Mouse (Mus musculus): ENCODE results near the gene Zswim3.

Zswim3 gene

GRCm38 (mm10) chr2:164815348-164815747 is 10.4 kb downstream of the Zswim3 start:
- no peaks in the 10 kb centered on the region for H3K27me3 ChIP-seq (ENCODE audit: control insufficient read depth, insufficient read depth, low read length, poor library complexity, severe bottlenecking)
- no peaks in the 10 kb centered on the region for H3K36me3 ChIP-seq (ENCODE audit: control insufficient read depth, insufficient read depth, low read length, poor library complexity, severe bottlenecking)
- no peak for DNase-seq (ENCODE audit: low read depth, low spot score)

- DNase-seq (ENCODE audit: low read depth, low spot score), result no peak
- H3K36me3 ChIP-seq (ENCODE audit: control insufficient read depth, insufficient read depth, low read length, poor library complexity, severe bottlenecking), result no peaks in the 10 kb centered on the region
- H3K27me3 ChIP-seq (ENCODE audit: control insufficient read depth, insufficient read depth, low read length, poor library complexity, severe bottlenecking), result no peaks in the 10 kb centered on the region
Measured at GRCm38 (mm10) chr2:164815821-164816220, 10.9 kb downstream of the Zswim3 start.

GRCm38 (mm10) chr2:164817206-164817605 is 12.3 kb downstream of the Zswim3 start:
- DNase-seq (ENCODE audit: low read depth, low spot score), result no peak
- no peaks in the 10 kb centered on the region for H3K27me3 ChIP-seq (ENCODE audit: control insufficient read depth, insufficient read depth, low read length, poor library complexity, severe bottlenecking)
- H3K36me3 ChIP-seq (ENCODE audit: control insufficient read depth, insufficient read depth, low read length, poor library complexity, severe bottlenecking), result no peaks in the 10 kb centered on the region

- H3K36me3 ChIP-seq (ENCODE audit: control insufficient read depth, insufficient read depth, low read length, poor library complexity, severe bottlenecking), result no peaks in the 10 kb centered on the region
- no peak for DNase-seq (ENCODE audit: low read depth, low spot score)
- H3K27me3 ChIP-seq (ENCODE audit: control insufficient read depth, insufficient read depth, low read length, poor library complexity, severe bottlenecking), result no peaks in the 10 kb centered on the region
Measured at GRCm38 (mm10) chr2:164817703-164818102, 12.8 kb downstream of the Zswim3 start.

GRCm38 (mm10) chr2:164821060-164821459 is 16.2 kb downstream of the Zswim3 start:
- no peak for DNase-seq (ENCODE audit: low read depth, low spot score)
- Histone ChIP-seq H3K27me3 (ENCODE audit: control insufficient read depth, insufficient read depth, low read length, poor library complexity, severe bottlenecking) (no peaks in the 10 kb centered on the region), H3K36me3 (ENCODE audit: control insufficient read depth, insufficient read depth, low read length, poor library complexity, severe bottlenecking) (peaks cover 1% of the 10 kb centered on the region; the same call in 1 of the 2 replicates)

GRCm38 (mm10) chr2:164822636-164823165 is 17.8 kb downstream of the Zswim3 start, which contains the start of gene Zswim1:
Gene Zswim1, plus strand, starts transcription at chr2:164822686.
- no peaks in the 10 kb centered on the region for H3K27me3 ChIP-seq (ENCODE audit: control insufficient read depth, insufficient read depth, low read length, poor library complexity, severe bottlenecking)
- peak; percentile 99 for DNase-seq (ENCODE audit: low read depth, low spot score)
- H3K36me3 ChIP-seq (ENCODE audit: control insufficient read depth, insufficient read depth, low read length, poor library complexity, severe bottlenecking), result peaks cover 3% of the 10 kb centered on the region

GRCm38 (mm10) chr2:164823181-164823585 is 18.3 kb downstream of the Zswim3 start:
- DNase-seq (ENCODE audit: low read depth, low spot score), result no peak
- Histone ChIP-seq H3K36me3 (ENCODE audit: control insufficient read depth, insufficient read depth, low read length, poor library complexity, severe bottlenecking) (peaks cover 3% of the 10 kb centered on the region), H3K27me3 (ENCODE audit: control insufficient read depth, insufficient read depth, low read length, poor library complexity, severe bottlenecking) (no peaks in the 10 kb centered on the region)

GRCm38 (mm10) chr2:164823969-164824368 is 19.1 kb downstream of the Zswim3 start:
- H3K27me3 ChIP-seq (ENCODE audit: control insufficient read depth, insufficient read depth, low read length, poor library complexity, severe bottlenecking), result no peaks in the 10 kb centered on the region
- peaks cover 3% of the 10 kb centered on the region for H3K36me3 ChIP-seq (ENCODE audit: control insufficient read depth, insufficient read depth, low read length, poor library complexity, severe bottlenecking)
- DNase-seq (ENCODE audit: low read depth, low spot score), result no peak

GRCm38 (mm10) chr2:164825521-164825920 is 20.6 kb downstream of the Zswim3 start:
- Histone ChIP-seq H3K27me3 (ENCODE audit: control insufficient read depth, insufficient read depth, low read length, poor library complexity, severe bottlenecking) (no peaks in the 10 kb centered on the region), H3K36me3 (ENCODE audit: control insufficient read depth, insufficient read depth, low read length, poor library complexity, severe bottlenecking) (peaks cover 3% of the 10 kb centered on the region)
- DNase-seq (ENCODE audit: low read depth, low spot score), result no peak

GRCm38 (mm10) chr2:164827146-164827850 is 22.4 kb downstream of the Zswim3 start:
- Histone ChIP-seq H3K36me3 (ENCODE audit: control insufficient read depth, insufficient read depth, low read length, poor library complexity, severe bottlenecking) (peaks cover 3% of the 10 kb centered on the region), H3K27me3 (ENCODE audit: control insufficient read depth, insufficient read depth, low read length, poor library complexity, severe bottlenecking) (no peaks in the 10 kb centered on the region)
- no peak for DNase-seq (ENCODE audit: low read depth, low spot score)

GRCm38 (mm10) chr2:164828437-164828836 is 23.5 kb downstream of the Zswim3 start, which contains the start of gene Spata25:
Gene Spata25, minus strand, starts transcription at chr2:164828537.
- Histone ChIP-seq H3K27me3 (ENCODE audit: control insufficient read depth, insufficient read depth, low read length, poor library complexity, severe bottlenecking) (no peaks in the 10 kb centered on the region), H3K36me3 (ENCODE audit: control insufficient read depth, insufficient read depth, low read length, poor library complexity, severe bottlenecking) (peaks cover 3% of the 10 kb centered on the region)
- DNase-seq (ENCODE audit: low read depth, low spot score), result no peak

GRCm38 (mm10) chr2:164829090-164829489 is 24.2 kb downstream of the Zswim3 start:
- peaks cover 3% of the 10 kb centered on the region for H3K36me3 ChIP-seq (ENCODE audit: control insufficient read depth, insufficient read depth, low read length, poor library complexity, severe bottlenecking)
- no peaks in the 10 kb centered on the region for H3K27me3 ChIP-seq (ENCODE audit: control insufficient read depth, insufficient read depth, low read length, poor library complexity, severe bottlenecking)
- DNase-seq (ENCODE audit: low read depth, low spot score), result no peak

GRCm38 (mm10) chr2:164831029-164831428 is 26.1 kb downstream of the Zswim3 start:
- H3K27me3 ChIP-seq (ENCODE audit: control insufficient read depth, insufficient read depth, low read length, poor library complexity, severe bottlenecking), result no peaks in the 10 kb centered on the region
- peaks cover 1% of the 10 kb centered on the region; the same call in 1 of the 2 replicates for H3K36me3 ChIP-seq (ENCODE audit: control insufficient read depth, insufficient read depth, low read length, poor library complexity, severe bottlenecking)
- peak; percentile 75 for DNase-seq (ENCODE audit: low read depth, low spot score)

- H3K36me3 ChIP-seq (ENCODE audit: control insufficient read depth, insufficient read depth, low read length, poor library complexity, severe bottlenecking), result peaks cover 5% of the 10 kb centered on the region
- DNase-seq (ENCODE audit: low read depth, low spot score), result no peak
- no peaks in the 10 kb centered on the region for H3K27me3 ChIP-seq (ENCODE audit: control insufficient read depth, insufficient read depth, low read length, poor library complexity, severe bottlenecking)
Measured at GRCm38 (mm10) chr2:164832032-164832747, 27.3 kb downstream of the Zswim3 start.

GRCm38 (mm10) chr2:164832748-164833301 is 27.9 kb downstream of the Zswim3 start, which contains the start of gene Ctsa:
Gene Ctsa, plus strand, starts transcription at chr2:164832873.
- H3K36me3 ChIP-seq (ENCODE audit: control insufficient read depth, insufficient read depth, low read length, poor library complexity, severe bottlenecking), result peaks cover 5% of the 10 kb centered on the region
- DNase-seq (ENCODE audit: low read depth, low spot score), result peak; percentile 88
- H3K27me3 ChIP-seq (ENCODE audit: control insufficient read depth, insufficient read depth, low read length, poor library complexity, severe bottlenecking), result no peaks in the 10 kb centered on the region
